Mouse (Mus musculus): ENCODE results near the gene Otud7a. TPM values are rescaled to one million over a fixed set of nuclear protein-coding genes. Genes with fewer than 3 reads are reported as not detected.

Gene Otud7a
- polyA plus RNA-seq, 1 experiment from 2014 or later: 0.13 TPM

DNA sequence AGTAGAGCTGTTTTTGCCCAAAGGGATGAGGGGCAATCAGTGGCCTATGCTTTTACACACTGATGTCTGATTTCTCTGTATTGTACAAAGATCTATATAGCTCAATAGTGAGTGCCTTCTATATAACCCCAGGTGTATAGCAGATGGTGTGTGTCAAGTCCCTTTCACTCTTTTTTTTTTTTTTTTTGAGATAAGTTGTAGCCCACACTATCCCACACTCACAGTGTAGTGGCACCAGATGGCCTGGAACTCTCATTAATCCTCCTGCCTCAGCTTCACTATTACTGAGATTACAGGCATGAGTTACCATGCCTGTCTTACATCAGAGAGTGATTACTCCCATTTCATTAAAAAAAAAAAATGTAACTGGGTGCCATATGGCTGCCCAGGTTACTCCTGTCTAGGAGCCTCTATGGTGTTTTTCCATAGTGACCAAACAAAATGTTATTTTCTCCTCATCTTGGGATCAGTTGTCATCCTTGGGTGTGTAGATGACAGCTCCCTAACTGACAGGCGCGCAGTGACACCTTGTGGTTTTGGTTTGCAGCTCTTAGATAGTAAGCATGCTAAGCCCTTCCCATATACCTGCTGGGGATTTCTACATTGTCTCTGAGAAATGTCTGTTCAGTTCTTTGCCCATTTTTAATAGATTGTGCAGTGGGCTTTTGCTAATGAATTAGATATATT lies 141.8 kb downstream of the Otud7a start:
- Histone ChIP-seq H3K4me1 (no peaks in the 10 kb centered on the region), H3K27me3 (ENCODE audit: low read depth, poor library complexity, severe bottlenecking) (no peaks in the 10 kb centered on the region), H3K4me3 (no peak overlapping the region), H3K27ac (no peak overlapping the region), H3K9me3 (replicated peaks) (no peaks in the 10 kb centered on the region), H3K36me3 (no peaks in the 10 kb centered on the region)
- DNase-seq (ENCODE audit: low spot score): no peak
- 61% methylated on average over 2 of the region's 2 CpGs for WGBS

DNA sequence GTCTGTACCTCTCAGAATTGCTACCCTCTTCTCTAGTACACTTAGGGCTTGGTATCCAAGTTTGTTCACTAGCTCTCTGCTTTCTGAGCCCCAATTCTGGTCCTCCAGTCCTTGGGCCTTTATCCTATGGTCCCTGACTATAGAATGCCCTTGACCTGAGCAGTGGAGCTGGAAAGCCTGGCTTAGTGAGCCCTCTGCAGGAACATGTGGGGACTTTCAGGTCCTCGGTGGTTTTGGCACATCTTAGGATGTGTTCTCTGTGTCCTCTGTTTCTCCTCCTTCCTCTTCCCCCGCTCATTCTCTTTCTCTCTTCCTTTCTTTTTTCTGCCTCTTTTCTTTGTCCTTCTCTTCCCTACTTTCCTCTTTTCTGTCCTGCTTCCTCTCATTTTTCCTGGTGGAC lies 145.8 kb downstream of the Otud7a start:
- H3K4me1 ChIP-seq: no peaks in the 10 kb centered on the region
- H3K27me3 ChIP-seq (ENCODE audit: low read depth, poor library complexity, severe bottlenecking): no peaks in the 10 kb centered on the region
- DNase-seq (ENCODE audit: low spot score): no peak
- 53% methylated on average over 2 of the region's 2 CpGs for WGBS
- H3K36me3 ChIP-seq: no peaks in the 10 kb centered on the region
- H3K4me3 ChIP-seq: no peak overlapping the region
- H3K27ac ChIP-seq: no peak overlapping the region
- H3K9me3 ChIP-seq (replicated peaks): no peaks in the 10 kb centered on the region

DNA sequence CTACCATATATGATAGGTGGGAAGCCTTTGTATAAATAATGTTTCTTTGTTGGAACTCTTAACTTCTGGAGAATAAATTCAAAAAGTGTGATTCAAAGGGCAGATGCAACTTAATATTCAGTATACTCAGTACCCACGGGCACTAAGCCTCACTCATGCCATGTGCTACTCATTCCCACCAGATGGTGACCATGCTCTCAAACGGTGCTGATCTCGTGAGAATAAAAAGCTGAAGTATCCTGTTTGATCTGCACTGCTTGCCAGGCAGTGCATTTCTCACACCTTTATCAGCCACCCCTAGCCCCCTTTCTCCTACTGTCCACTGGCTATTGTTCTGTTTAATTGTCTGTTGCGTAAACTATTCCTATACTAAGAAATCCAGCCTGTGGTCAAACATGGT lies 146.8 kb downstream of the Otud7a start:
- no peak for DNase-seq (ENCODE audit: low spot score)
- 75% methylated on average over 4 of the region's 4 CpGs for WGBS
- H3K27ac ChIP-seq: no peak overlapping the region
- no peak overlapping the region for H3K4me3 ChIP-seq
- H3K9me3 ChIP-seq (replicated peaks): no peaks in the 10 kb centered on the region
- H3K4me1 ChIP-seq: no peaks in the 10 kb centered on the region
- H3K27me3 ChIP-seq (ENCODE audit: low read depth, poor library complexity, severe bottlenecking): no peaks in the 10 kb centered on the region
- H3K36me3 ChIP-seq: no peaks in the 10 kb centered on the region

DNA sequence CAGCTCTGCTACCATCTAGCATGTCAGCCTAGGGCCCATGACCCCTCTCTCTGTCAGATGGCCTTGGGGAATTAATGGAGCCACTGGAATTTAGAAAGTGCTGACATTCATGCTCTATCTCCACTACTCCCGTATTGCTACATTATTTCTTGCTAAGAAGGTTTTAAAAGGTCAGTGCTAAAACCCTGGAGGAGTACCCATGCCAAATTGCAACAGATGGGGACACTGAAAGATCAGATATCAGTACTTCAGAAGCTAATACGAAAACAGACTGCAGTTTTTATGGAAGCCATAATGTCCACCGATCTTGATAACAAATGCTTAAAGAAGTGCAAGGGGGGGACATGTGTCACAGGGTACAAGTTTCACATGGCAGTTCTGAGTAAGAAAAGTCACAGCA lies 147.5 kb downstream of the Otud7a start:
- Histone ChIP-seq H3K4me3 (no peak overlapping the region), H3K4me1 (no peaks in the 10 kb centered on the region), H3K36me3 (no peaks in the 10 kb centered on the region), H3K9me3 (replicated peaks) (no peaks in the 10 kb centered on the region), H3K27me3 (ENCODE audit: low read depth, poor library complexity, severe bottlenecking) (no peaks in the 10 kb centered on the region), H3K27ac (no peak overlapping the region)
- no peak for DNase-seq (ENCODE audit: low spot score)
- 70% methylated on average over 3 of the region's 3 CpGs for WGBS

DNA sequence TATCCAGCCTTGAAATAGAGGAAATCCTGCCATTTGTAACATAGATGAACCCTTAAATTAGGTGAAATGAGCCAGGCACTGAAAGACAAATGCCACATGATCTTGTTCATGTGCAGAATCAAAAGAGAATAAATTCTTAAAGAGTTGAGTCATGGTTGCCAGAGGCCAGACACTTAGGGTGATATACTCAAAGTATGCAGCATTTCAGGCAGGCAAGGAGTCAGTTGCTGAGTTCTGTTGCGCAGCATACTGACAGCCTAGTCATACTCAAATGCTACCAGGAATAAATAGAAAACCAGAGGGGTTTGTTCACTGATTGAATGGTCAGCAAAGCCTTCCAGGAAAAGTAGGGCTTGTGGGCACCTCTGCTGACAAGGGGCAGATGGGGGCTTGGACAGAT lies 160.3 kb downstream of the Otud7a start:
- Histone ChIP-seq H3K27ac (no peak overlapping the region), H3K9me3 (replicated peaks) (no peaks in the 10 kb centered on the region), H3K27me3 (ENCODE audit: low read depth, poor library complexity, severe bottlenecking) (no peaks in the 10 kb centered on the region), H3K4me1 (no peaks in the 10 kb centered on the region), H3K36me3 (no peaks in the 10 kb centered on the region), H3K4me3 (no peak overlapping the region)
- DNase-seq (ENCODE audit: low spot score): no peak
- 98% methylated on average over 1 of the region's 1 CpGs for WGBS

DNA sequence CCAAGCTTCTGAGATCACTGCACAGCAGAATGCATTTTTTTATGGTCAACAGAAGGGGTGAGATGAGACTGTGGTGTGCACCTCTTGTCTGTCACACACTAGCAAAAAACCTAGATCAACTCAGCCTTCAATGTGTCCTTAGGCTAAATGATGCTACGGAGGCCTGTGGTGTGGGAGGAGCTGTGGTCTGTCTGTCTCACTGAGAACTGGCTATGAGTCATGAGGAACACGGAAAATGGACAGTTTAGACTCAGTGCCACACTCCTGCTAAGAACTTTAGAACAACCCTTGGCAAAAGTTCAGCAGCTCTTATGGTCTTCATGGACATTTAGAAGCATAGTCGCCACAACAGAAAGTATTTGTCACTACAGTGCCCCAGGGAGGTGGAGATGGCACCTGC lies 172.5 kb downstream of the Otud7a start:
- H3K9me3 ChIP-seq (replicated peaks): no peaks in the 10 kb centered on the region
- no peaks in the 10 kb centered on the region for H3K36me3 ChIP-seq
- H3K27me3 ChIP-seq (ENCODE audit: low read depth, poor library complexity, severe bottlenecking): no peaks in the 10 kb centered on the region
- no peaks in the 10 kb centered on the region for H3K4me1 ChIP-seq
- DNase-seq (ENCODE audit: low spot score): no peak
- H3K4me3 ChIP-seq: no peak overlapping the region
- H3K27ac ChIP-seq: no peak overlapping the region
- 87% methylated on average over 3 of the region's 3 CpGs for WGBS

DNA sequence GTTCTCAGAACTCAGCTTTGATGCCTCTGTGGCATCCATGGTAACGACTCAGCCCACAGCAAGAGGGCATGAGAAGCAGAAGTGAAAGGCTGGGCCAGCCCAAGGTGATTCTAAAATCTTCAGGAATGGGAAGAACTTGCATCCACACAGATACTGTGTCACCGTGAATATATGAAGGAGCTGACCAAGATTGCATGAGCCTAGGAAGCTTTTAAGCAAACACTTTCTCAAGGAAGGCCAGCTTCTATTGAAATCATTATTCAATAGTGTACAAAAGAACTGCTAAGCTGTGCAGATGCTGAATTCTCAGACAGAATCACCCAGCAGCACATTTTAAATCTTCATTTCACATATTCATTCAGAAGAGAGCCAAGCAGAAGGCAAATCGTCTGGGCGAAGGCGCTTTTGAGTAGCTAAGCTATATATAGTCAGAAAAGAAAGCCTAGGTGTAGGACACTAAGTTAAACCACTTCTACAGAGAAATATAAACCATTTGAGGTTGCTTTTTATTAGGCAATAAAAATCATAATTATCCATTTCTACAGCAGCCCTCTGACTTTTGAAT lies 176.3 kb downstream of the Otud7a start:
- 88% methylated on average over 5 of the region's 5 CpGs for WGBS
- H3K9me3 ChIP-seq (replicated peaks): no peaks in the 10 kb centered on the region
- no peak overlapping the region for H3K4me3 ChIP-seq
- H3K4me1 ChIP-seq: no peaks in the 10 kb centered on the region
- H3K36me3 ChIP-seq: no peaks in the 10 kb centered on the region
- no peak overlapping the region for H3K27ac ChIP-seq
- H3K27me3 ChIP-seq (ENCODE audit: low read depth, poor library complexity, severe bottlenecking): no peaks in the 10 kb centered on the region
- DNase-seq (ENCODE audit: low spot score): no peak

DNA sequence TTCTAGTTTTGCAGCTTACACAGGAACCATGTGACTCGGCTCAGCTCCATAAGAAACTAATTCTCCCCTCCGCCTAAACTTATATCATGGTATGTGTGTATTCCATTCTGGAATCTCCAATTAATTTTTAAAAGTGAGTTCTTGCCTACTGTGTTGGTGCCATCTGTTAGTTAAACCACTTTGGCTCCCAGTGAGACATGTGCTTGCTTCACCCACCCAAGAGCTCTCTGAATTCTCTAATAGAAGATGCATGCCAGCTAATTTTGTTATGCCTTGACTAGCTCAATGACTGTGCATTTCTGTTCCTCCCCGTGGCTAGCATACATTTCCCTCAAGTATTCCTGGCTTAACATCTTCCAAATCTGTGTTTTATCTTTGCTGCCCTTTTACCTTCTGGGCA lies 193.1 kb downstream of the Otud7a start:
- WGBS: 87% methylated on average over 3 of the region's 3 CpGs
- no peak overlapping the region for H3K27ac ChIP-seq
- H3K36me3 ChIP-seq: no peaks in the 10 kb centered on the region
- no peaks in the 10 kb centered on the region for H3K4me1 ChIP-seq
- H3K9me3 ChIP-seq (replicated peaks): no peaks in the 10 kb centered on the region
- no peak for DNase-seq (ENCODE audit: low spot score)
- H3K4me3 ChIP-seq: no peak overlapping the region
- H3K27me3 ChIP-seq (ENCODE audit: low read depth, poor library complexity, severe bottlenecking): no peaks in the 10 kb centered on the region

DNA sequence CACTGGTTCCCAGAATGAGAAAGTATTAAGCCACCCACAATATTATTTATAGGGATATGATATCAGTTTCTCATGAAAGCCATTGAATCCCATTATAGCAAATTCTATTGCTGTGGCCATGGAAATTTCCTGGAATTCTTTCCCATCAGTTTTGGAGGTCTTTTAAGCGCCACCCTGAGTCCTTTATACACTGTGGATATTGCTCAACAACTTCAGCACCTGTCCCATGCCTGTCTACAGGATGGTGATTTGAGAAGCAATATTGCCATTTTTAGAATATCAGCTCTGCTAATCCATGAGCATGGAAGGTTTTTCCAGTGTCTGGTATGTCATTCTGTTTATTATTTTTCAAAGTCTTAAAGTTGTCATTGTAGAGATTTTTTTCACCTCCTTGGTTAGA lies 199.5 kb downstream of the Otud7a start:
- no peak for DNase-seq (ENCODE audit: low spot score)
- H3K9me3 ChIP-seq (replicated peaks): no peaks in the 10 kb centered on the region
- no peaks in the 10 kb centered on the region for H3K36me3 ChIP-seq
- 72% methylated on average over 1 of the region's 1 CpGs for WGBS
- H3K4me1 ChIP-seq: no peaks in the 10 kb centered on the region
- H3K27ac ChIP-seq: no peak overlapping the region
- H3K27me3 ChIP-seq (ENCODE audit: low read depth, poor library complexity, severe bottlenecking): no peaks in the 10 kb centered on the region
- H3K4me3 ChIP-seq: no peak overlapping the region

DNA sequence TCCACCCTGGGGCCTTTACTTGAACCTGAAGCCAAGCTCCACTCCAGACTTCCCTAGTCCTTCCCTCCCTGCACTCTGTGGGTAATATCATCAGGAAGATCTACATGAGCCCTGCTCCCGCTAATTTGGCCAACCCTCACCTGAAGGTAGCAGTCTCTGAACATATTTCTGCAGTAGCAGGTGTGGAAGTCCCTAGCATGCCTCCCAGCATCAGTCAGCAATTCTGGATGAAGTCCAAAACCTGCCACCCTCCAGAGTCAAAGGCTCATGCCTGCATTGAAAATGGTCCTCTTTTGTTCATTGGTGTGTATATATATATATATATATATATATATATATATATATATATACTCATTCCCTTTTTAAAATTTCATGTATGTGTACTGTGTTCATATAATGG lies 202.6 kb downstream of the Otud7a start:
- Histone ChIP-seq H3K27ac (no peak overlapping the region), H3K4me1 (no peaks in the 10 kb centered on the region), H3K4me3 (no peak overlapping the region), H3K27me3 (ENCODE audit: low read depth, poor library complexity, severe bottlenecking) (no peaks in the 10 kb centered on the region), H3K9me3 (replicated peaks) (no peaks in the 10 kb centered on the region), H3K36me3 (no peaks in the 10 kb centered on the region)
- DNase-seq (ENCODE audit: low spot score): no peak
- WGBS: 90% methylated on average over 1 of the region's 1 CpGs

DNA sequence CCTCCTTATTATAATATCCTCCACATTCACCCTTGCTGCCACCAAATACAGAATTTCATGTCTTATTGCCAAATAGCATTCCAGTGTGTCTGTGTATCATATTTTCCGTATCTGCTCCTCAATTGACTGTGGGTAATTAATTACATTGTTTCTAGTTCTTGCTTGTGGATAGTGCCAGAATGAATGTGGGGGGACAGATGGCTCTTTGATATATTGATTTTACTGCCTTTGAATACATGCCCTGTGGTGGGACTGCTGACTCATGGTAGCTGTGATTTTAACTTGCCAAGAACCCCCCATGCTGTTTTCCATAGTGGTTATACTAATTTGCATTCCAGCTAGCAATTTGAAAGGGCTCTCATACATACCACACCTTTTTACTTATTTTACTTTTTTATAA lies 215.7 kb downstream of the Otud7a start:
- H3K4me1 ChIP-seq: no peaks in the 10 kb centered on the region
- H3K36me3 ChIP-seq: no peaks in the 10 kb centered on the region
- no peak overlapping the region for H3K27ac ChIP-seq
- H3K27me3 ChIP-seq (ENCODE audit: low read depth, poor library complexity, severe bottlenecking): no peaks in the 10 kb centered on the region
- no peak for DNase-seq (ENCODE audit: low spot score)
- H3K4me3 ChIP-seq: no peak overlapping the region
- no peaks in the 10 kb centered on the region for H3K9me3 ChIP-seq (replicated peaks)
- WGBS: 87% methylated on average over 1 of the region's 1 CpGs

DNA sequence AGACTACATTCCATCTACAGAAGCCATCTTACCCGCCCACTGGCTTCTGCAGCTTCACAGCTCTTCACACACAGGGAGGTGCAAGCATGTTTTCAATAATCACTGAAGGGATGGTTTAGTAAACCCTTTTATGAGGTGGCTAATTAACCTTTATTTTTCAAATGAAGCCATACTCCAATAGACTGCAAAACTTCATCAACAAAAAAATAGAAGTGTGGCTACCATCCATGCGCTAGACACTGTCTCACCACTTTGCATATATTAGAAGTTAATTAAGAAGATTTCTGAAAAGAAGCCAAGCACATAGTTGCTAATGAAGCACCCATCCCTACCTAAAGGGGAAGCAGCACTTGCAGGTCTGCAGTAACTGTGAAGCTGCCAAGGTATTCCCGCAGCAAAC lies 218.2 kb downstream of the Otud7a start:
- Histone ChIP-seq H3K9me3 (replicated peaks) (no peaks in the 10 kb centered on the region), H3K27ac (no peak overlapping the region), H3K4me3 (no peak overlapping the region), H3K36me3 (no peaks in the 10 kb centered on the region), H3K27me3 (ENCODE audit: low read depth, poor library complexity, severe bottlenecking) (no peaks in the 10 kb centered on the region), H3K4me1 (no peaks in the 10 kb centered on the region)
- WGBS: 94% methylated on average over 3 of the region's 3 CpGs
- no peak for DNase-seq (ENCODE audit: low spot score)

DNA sequence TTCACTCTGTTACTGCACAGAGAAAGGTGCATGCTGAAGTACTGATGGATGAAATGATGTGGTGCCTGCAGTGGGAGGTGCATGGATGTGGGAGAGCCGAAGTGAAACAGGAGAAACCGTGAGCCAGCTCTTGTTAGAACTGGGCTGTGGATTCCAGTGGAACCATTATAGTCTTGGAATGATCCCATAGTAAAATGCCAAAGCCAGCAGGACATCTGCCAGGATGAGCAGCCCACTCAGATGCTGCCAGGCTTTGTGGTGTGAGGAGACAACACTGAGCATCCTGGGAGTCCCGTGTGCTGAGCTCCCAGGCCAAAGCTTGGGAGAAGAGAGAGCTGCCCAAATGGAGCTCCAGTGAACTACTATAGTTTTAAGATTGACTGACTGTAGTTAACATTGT lies 220.9 kb downstream of the Otud7a start:
- Histone ChIP-seq H3K4me1 (no peaks in the 10 kb centered on the region), H3K4me3 (no peak overlapping the region), H3K27me3 (ENCODE audit: low read depth, poor library complexity, severe bottlenecking) (no peaks in the 10 kb centered on the region), H3K36me3 (no peaks in the 10 kb centered on the region), H3K27ac (no peak overlapping the region), H3K9me3 (replicated peaks) (no peaks in the 10 kb centered on the region)
- WGBS: 80% methylated on average over 3 of the region's 3 CpGs
- no peak for DNase-seq (ENCODE audit: low spot score)
